Mouse (Mus musculus): ENCODE results near the gene Gphn. TPM values are rescaled to one million over a fixed set of nuclear protein-coding genes. Genes with fewer than 3 reads are reported as not detected.
"Not testable (repeated sequence)": the region's sequence is repeated elsewhere in the genome, so short reads cannot be mapped to it uniquely, and the experiment has no call there.

The Gphn gene
- polyA plus RNA-seq, 1 experiment from 2014 or later: 6.3 TPM

GRCm38 (mm10) chr12:78522804-78523394 lies 296.7 kb downstream of the Gphn start:
- H3K4me3 ChIP-seq (ENCODE audit: low read depth, low read length): no peak overlapping the region
- no peak for ATAC-seq (ENCODE audit: low read depth)
- H3K9ac ChIP-seq (ENCODE audit: low read depth, low read length): no peak overlapping the region
- H3K36me3 ChIP-seq (ENCODE audit: control insufficient read depth, insufficient read depth): no peaks in the 10 kb centered on the region
- H3K27me3 ChIP-seq (ENCODE audit: control insufficient read depth, insufficient read depth, low read depth, low read length): no peaks in the 10 kb centered on the region
- no peaks in the 10 kb centered on the region for H3K4me1 ChIP-seq (ENCODE audit: control insufficient read depth, low read depth, low read length)
- no peak overlapping the region for H3K27ac ChIP-seq (ENCODE audit: low read length)
- H3K4me2 ChIP-seq (ENCODE audit: low read depth, low read length): no peak overlapping the region
- WGBS (ENCODE audit: insufficient replicate concordance): 81% methylated on average over 5 of the region's 5 CpGs
- no peaks in the 10 kb centered on the region for H3K9me3 ChIP-seq (replicated peaks; ENCODE audit: control insufficient read depth, low read length)

GRCm38 (mm10) chr12:78537590-78537989 lies 311.4 kb downstream of the Gphn start:
- H3K4me3 ChIP-seq (ENCODE audit: low read depth, low read length); H3K4me2 ChIP-seq (ENCODE audit: low read depth, low read length); ATAC-seq (ENCODE audit: low read depth); H3K36me3 ChIP-seq (ENCODE audit: control insufficient read depth, insufficient read depth); H3K9me3 ChIP-seq (replicated peaks; ENCODE audit: control insufficient read depth, low read length); H3K27ac ChIP-seq (ENCODE audit: low read length); H3K9ac ChIP-seq (ENCODE audit: low read depth, low read length); H3K4me1 ChIP-seq (ENCODE audit: control insufficient read depth, low read depth, low read length); H3K27me3 ChIP-seq (ENCODE audit: control insufficient read depth, insufficient read depth, low read depth, low read length): not testable (repeated sequence)

- no peak overlapping the region for H3K4me2 ChIP-seq (ENCODE audit: low read depth, low read length)
- no peak overlapping the region for H3K9ac ChIP-seq (ENCODE audit: low read depth, low read length)
- H3K9me3 ChIP-seq (replicated peaks; ENCODE audit: control insufficient read depth, low read length): no peaks in the 10 kb centered on the region
- no peak; the same call in 1 of the 2 replicates for ATAC-seq (ENCODE audit: low read depth)
- no peaks in the 10 kb centered on the region for H3K27me3 ChIP-seq (ENCODE audit: control insufficient read depth, insufficient read depth, low read depth, low read length)
- WGBS (ENCODE audit: insufficient replicate concordance): 45% methylated on average over 2 of the region's 2 CpGs
- H3K4me1 ChIP-seq (ENCODE audit: control insufficient read depth, low read depth, low read length): no peaks in the 10 kb centered on the region
- no peak overlapping the region for H3K27ac ChIP-seq (ENCODE audit: low read length)
- no peak overlapping the region for H3K4me3 ChIP-seq (ENCODE audit: low read depth, low read length)
- H3K36me3 ChIP-seq (ENCODE audit: control insufficient read depth, insufficient read depth): no peaks in the 10 kb centered on the region
Measured at GRCm38 (mm10) chr12:78550913-78551312, 324.7 kb downstream of the Gphn start.

- Histone ChIP-seq H3K27ac (ENCODE audit: low read length) (no peak overlapping the region), H3K4me2 (ENCODE audit: low read depth, low read length) (no peak overlapping the region), H3K4me3 (ENCODE audit: low read depth, low read length) (no peak overlapping the region), H3K4me1 (ENCODE audit: control insufficient read depth, low read depth, low read length) (no peaks in the 10 kb centered on the region), H3K36me3 (ENCODE audit: control insufficient read depth, insufficient read depth) (no peaks in the 10 kb centered on the region), H3K27me3 (ENCODE audit: control insufficient read depth, insufficient read depth, low read depth, low read length) (no peaks in the 10 kb centered on the region), H3K9ac (ENCODE audit: low read depth, low read length) (no peak overlapping the region), H3K9me3 (replicated peaks; ENCODE audit: control insufficient read depth, low read length) (no peaks in the 10 kb centered on the region)
- no peak for ATAC-seq (ENCODE audit: low read depth)
- 34% methylated on average over 2 of the region's 2 CpGs for WGBS (ENCODE audit: insufficient replicate concordance)
Measured at GRCm38 (mm10) chr12:78631816-78632215, 405.6 kb downstream of the Gphn start.

- Histone ChIP-seq H3K9me3 (replicated peaks; ENCODE audit: control insufficient read depth, low read length) (no peaks in the 10 kb centered on the region), H3K9ac (ENCODE audit: low read depth, low read length) (no peak overlapping the region), H3K36me3 (ENCODE audit: control insufficient read depth, insufficient read depth) (no peaks in the 10 kb centered on the region), H3K4me1 (ENCODE audit: control insufficient read depth, low read depth, low read length) (no peaks in the 10 kb centered on the region), H3K27ac (ENCODE audit: low read length) (no peak overlapping the region), H3K4me3 (ENCODE audit: low read depth, low read length) (no peak overlapping the region), H3K4me2 (ENCODE audit: low read depth, low read length) (no peak overlapping the region), H3K27me3 (ENCODE audit: control insufficient read depth, insufficient read depth, low read depth, low read length) (no peaks in the 10 kb centered on the region)
- WGBS (ENCODE audit: insufficient replicate concordance): 52% methylated on average over 1 of the region's 1 CpGs
- no peak for ATAC-seq (ENCODE audit: low read depth)
Measured at GRCm38 (mm10) chr12:78639466-78639865, 413.3 kb downstream of the Gphn start.

- Histone ChIP-seq H3K4me1 (ENCODE audit: control insufficient read depth, low read depth, low read length) (no peaks in the 10 kb centered on the region), H3K9me3 (replicated peaks; ENCODE audit: control insufficient read depth, low read length) (no peaks in the 10 kb centered on the region), H3K36me3 (ENCODE audit: control insufficient read depth, insufficient read depth) (no peaks in the 10 kb centered on the region), H3K27ac (ENCODE audit: low read length) (no peak overlapping the region), H3K4me2 (ENCODE audit: low read depth, low read length) (no peak overlapping the region), H3K4me3 (ENCODE audit: low read depth, low read length) (no peak overlapping the region), H3K9ac (ENCODE audit: low read depth, low read length) (no peak overlapping the region), H3K27me3 (ENCODE audit: control insufficient read depth, insufficient read depth, low read depth, low read length) (no peaks in the 10 kb centered on the region)
- ATAC-seq (ENCODE audit: low read depth): no peak
- 45% methylated on average over 2 of the region's 2 CpGs for WGBS (ENCODE audit: insufficient replicate concordance)
Measured at GRCm38 (mm10) chr12:78640086-78640485, 413.9 kb downstream of the Gphn start.

GRCm38 (mm10) chr12:78641220-78641619 lies 415.0 kb downstream of the Gphn start:
- no peak for ATAC-seq (ENCODE audit: low read depth)
- no peak overlapping the region for H3K9ac ChIP-seq (ENCODE audit: low read depth, low read length)
- H3K4me2 ChIP-seq (ENCODE audit: low read depth, low read length): no peak overlapping the region
- no peak overlapping the region for H3K4me3 ChIP-seq (ENCODE audit: low read depth, low read length)
- H3K36me3 ChIP-seq (ENCODE audit: control insufficient read depth, insufficient read depth): no peaks in the 10 kb centered on the region
- H3K9me3 ChIP-seq (replicated peaks; ENCODE audit: control insufficient read depth, low read length): no peaks in the 10 kb centered on the region
- H3K27ac ChIP-seq (ENCODE audit: low read length): no peak overlapping the region
- H3K27me3 ChIP-seq (ENCODE audit: control insufficient read depth, insufficient read depth, low read depth, low read length): no peaks in the 10 kb centered on the region
- no peaks in the 10 kb centered on the region for H3K4me1 ChIP-seq (ENCODE audit: control insufficient read depth, low read depth, low read length)

GRCm38 (mm10) chr12:78643691-78644090 lies 417.5 kb downstream of the Gphn start:
- no peak overlapping the region for H3K27ac ChIP-seq (ENCODE audit: low read length)
- no peak overlapping the region for H3K4me2 ChIP-seq (ENCODE audit: low read depth, low read length)
- no peaks in the 10 kb centered on the region for H3K36me3 ChIP-seq (ENCODE audit: control insufficient read depth, insufficient read depth)
- no peaks in the 10 kb centered on the region for H3K27me3 ChIP-seq (ENCODE audit: control insufficient read depth, insufficient read depth, low read depth, low read length)
- WGBS (ENCODE audit: insufficient replicate concordance): 78% methylated on average over 2 of the region's 2 CpGs
- H3K9ac ChIP-seq (ENCODE audit: low read depth, low read length): no peak overlapping the region
- no peaks in the 10 kb centered on the region for H3K9me3 ChIP-seq (replicated peaks; ENCODE audit: control insufficient read depth, low read length)
- no peak overlapping the region for H3K4me3 ChIP-seq (ENCODE audit: low read depth, low read length)
- no peaks in the 10 kb centered on the region for H3K4me1 ChIP-seq (ENCODE audit: control insufficient read depth, low read depth, low read length)
- no peak for ATAC-seq (ENCODE audit: low read depth)

GRCm38 (mm10) chr12:78645282-78645681 lies 419.1 kb downstream of the Gphn start:
- no peaks in the 10 kb centered on the region for H3K4me1 ChIP-seq (ENCODE audit: control insufficient read depth, low read depth, low read length)
- H3K27me3 ChIP-seq (ENCODE audit: control insufficient read depth, insufficient read depth, low read depth, low read length): no peaks in the 10 kb centered on the region
- no peak overlapping the region for H3K4me2 ChIP-seq (ENCODE audit: low read depth, low read length)
- 62% methylated on average over 1 of the region's 1 CpGs for WGBS (ENCODE audit: insufficient replicate concordance)
- no peaks in the 10 kb centered on the region for H3K36me3 ChIP-seq (ENCODE audit: control insufficient read depth, insufficient read depth)
- H3K27ac ChIP-seq (ENCODE audit: low read length): no peak overlapping the region
- no peaks in the 10 kb centered on the region for H3K9me3 ChIP-seq (replicated peaks; ENCODE audit: control insufficient read depth, low read length)
- ATAC-seq (ENCODE audit: low read depth): no peak
- H3K4me3 ChIP-seq (ENCODE audit: low read depth, low read length): no peak overlapping the region
- no peak overlapping the region for H3K9ac ChIP-seq (ENCODE audit: low read depth, low read length)
